Mouse (Mus musculus): ENCODE data around the gene Prdx5.

Prdx5 gene

DNA sequence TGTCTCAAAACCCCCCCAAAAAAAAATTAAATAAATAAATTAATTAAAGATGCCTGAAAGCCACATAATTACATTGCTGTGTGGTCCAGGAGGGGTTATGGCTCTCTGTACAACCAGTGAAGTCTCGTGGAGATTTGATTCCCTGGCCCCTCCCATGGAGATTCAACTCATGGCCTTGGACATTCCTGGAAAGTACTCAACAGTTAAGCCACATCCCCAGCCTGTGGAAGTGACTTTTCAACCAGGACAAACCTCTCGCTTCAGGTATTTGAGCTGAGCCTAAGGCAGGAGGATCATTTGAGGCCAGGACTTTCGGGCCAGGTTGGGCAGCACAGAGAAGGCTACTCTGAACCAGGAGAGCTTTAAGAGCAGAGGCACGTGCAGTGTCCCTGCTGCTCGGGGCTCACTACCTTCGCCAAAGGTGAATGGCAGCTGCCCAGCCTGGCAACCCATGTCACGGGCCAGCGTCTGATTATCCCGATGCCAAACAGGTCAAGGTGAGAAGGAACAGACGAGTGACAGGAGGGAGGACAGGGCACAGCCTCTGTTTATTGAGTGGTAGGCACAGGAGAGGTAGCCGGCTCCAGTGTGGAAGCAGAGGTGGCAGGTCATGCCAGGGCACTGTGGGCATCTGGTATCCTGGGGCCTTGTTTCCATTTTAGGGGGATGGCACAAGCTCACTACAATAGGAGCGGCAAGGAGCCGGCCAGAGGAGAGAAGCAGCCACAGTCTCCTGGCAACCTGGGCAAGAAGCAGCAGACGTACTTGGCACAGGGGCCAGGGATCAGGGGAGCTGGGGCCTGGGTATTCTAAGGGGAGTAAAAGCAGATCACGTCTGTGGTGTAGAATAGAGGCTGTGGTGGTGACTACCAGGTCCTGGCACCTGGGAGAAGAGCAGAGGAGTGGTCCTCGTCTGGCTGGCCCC is 27.9 kb upstream of the Prdx5 start:
- in situ Hi-C loops (cut with MboI), result no loop called here

DNA sequence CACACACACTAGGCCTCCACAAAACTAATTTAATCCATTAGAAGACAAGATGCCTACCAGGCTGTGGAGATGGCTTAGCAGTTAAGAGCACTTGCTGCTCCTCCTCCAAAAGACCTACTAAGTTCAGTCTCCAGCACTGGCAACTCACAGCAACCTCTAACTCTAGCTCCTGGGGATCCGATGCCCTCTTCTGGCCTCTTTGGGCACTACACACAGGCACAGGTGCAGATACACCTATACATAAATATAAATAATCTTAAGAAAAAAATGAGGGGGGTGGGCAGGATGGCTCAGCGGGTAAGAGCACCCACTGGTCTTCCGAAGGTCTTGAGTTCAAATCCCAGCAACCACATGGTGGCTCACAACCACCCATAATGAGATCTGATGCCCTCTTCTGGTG is 26.4 kb upstream of the Prdx5 start:
- in situ Hi-C loops (cut with MboI), result no loop called here

DNA sequence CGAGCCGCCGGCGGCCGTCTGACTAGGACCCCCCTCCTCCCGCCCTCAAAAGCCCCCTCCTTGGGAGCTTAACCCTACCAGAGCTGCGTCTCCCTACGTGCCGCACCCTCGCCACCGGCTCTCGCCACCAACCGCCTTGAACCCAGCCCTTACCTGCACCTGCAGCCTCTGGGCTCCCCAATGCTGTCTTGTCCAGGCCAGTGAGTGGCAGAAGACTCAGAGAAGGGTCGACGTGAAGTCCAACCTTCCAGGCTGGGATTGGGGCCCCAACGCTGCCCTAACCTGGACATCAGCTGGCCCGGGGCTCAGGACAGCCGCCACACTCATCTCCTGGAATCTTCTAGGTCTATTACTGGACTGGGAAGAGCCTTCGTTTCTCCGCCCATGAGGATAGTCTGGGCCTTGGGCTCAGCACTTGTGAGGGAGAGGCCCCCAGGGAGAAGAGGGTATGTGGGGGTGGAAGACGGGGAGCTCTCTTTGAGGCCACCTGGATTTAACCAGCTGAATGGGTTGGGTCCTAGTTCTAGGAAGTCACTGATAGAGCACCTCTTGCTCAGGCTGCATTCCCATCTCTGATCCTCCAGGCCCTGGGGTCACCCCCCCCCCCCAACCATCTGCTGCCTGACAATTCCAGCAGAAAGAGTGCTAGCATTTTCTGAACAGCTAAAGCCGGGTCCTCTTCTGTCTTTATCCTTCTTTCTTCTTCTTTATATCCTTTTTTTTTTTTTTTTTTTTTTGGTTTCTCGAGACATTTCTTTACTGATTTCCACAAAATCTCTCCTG is 24.5 kb upstream of the Prdx5 start, which contains the start of gene Kcnk4:
TSS of gene Kcnk4 (minus strand) at position 321 of the 783 bp plus-strand sequence.
- in situ Hi-C loops (cut with MboI), result no loop called here

DNA sequence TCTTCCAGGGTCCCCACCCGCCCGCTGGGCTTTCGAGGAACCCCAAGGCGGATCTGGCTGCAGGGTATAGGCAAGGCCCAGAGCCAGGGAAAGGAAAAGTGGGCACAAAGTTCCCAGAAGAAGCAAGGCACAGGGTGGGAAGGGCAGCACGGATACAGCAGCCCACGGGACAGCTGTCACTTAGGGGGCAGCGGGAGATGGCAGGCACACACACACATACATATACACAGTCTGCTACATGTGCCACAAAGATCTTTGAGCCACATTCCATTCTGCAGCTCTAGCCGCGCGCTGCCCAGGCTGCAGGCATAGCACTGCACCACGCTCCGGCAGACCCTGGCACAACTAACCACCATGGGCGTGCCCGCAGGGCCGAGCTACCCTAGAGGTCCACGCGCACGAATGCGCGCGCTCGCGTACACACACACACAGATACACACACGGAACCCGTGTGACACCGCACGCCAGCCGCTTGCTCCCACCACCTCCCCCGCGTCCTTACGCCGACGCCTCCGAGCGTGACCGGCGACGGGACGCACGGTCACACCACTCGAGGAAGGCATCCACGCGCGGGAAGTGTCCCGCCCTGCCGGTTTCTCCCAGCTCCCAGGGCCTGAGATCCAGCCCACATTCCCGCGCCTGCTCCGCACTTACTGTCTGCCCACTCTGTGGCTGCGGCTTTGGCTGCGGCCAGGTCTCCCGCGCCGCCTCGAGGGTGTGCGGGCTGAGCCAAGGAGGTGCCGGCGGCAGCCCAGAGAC is 23.7 kb upstream of the Prdx5 start:
- in situ Hi-C loops (cut with MboI), result no loop called here

DNA sequence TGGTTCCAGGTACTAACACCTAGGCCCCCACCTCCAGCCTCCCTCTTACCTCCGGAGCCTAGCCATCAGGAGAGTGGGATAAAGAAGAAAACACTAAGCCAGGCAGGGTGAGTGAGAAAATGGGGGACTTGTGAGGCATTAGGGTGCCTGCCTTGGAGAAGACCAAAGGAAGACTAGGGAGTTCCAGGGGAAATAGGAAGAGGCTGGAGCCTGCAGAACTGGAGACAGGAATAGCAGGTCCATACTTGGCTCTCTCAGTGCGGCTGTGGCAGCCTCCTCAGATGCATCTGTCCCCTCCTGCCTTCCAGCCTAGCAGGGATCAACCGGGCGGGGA is 23.2 kb upstream of the Prdx5 start:
- in situ Hi-C loops (cut with MboI), result no loop called here

DNA sequence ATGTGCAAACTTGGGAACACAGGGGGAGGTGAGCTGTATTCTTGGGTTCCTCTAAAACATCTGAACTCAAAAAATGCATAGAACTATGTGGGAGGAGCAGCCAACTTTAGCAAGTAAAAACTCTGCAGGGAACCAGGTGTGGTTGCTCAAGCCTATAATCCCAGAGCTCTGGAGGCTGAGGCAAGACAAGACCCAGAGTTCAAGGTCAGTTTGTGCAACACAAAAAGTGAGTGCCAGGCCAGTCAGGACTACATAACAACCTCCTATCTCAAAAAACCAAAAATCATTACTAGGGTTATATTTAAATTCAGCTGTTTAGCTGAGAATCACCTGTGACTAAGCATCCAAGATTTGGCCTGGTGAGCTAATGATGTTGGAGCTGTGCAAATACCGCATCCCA is 22.1 kb upstream of the Prdx5 start:
- in situ Hi-C loops (cut with MboI), result no loop called here

DNA sequence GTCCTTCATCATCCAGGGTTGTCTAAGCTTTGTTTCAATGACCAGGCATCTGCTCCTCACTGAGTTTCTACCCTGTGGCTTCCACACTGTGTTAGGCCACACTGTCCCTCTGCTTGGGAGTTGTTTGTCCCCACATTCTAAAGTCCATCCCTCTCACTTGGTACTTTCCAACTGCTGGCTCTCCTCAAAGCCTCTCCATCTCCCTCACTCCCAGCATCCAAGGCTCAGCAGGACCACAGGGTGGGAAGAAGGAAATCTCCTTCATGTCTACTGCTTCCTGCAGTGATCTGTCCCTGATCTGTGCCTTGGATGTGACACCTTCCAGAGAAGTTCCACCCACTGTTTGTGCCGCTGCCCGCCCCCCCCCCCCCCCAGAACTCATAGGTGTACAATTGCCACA is 21.1 kb upstream of the Prdx5 start:
- in situ Hi-C loops (cut with MboI), result no loop called here

DNA sequence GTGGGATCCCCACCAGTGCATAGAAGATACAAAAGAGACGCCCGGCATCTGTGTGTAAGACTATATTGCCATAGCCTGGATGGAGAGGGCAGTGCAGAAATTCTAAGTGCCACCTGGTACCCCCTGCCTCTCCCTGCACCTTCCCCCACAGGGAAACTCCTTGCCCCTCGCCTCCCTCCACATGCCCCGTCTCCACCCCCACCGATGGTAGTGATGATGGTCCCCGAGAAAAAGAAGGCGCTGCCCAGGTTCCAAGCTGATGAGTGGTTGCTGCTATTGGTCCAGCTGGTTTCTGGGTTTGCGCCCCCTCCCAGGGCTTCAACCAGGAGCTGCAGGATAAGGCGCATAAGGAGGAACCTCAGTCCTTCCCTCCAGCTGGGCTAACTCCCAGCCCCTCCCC is 18.2 kb upstream of the Prdx5 start:
- in situ Hi-C loops (cut with MboI), result no loop called here

DNA sequence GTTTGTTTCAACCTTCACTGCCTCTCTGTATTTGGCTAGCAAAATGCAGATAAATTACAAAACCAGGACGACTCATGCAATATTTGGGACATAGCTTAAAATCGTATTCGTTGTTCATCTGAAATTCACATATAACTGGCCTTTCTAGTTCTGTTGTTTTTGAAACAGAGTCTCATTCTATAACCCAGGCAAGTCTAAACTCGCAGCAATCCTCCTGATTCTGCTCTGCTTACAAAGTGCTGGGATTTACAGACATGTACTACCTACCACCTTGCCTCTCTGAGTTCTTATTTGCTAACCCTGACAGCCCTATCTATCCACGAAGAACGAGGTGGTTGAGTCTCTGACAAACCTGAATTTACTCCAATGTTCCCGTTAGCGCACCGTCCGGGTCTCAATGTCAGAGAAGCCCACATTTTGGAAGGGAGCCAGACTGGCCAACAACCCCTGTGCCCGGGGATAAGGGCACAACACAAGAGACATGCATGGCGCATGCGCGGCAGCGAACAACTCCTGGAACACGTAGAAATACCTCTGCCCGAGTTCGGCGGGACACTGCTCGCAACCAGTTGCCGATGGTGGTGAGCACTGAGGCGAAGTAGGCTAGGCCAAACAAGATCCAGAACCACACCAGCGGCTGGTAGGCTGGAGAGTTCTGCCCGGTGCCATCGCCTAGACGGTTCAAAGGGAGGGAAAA is 16.8 kb upstream of the Prdx5 start:
- in situ Hi-C loops (cut with MboI), result no loop called here

DNA sequence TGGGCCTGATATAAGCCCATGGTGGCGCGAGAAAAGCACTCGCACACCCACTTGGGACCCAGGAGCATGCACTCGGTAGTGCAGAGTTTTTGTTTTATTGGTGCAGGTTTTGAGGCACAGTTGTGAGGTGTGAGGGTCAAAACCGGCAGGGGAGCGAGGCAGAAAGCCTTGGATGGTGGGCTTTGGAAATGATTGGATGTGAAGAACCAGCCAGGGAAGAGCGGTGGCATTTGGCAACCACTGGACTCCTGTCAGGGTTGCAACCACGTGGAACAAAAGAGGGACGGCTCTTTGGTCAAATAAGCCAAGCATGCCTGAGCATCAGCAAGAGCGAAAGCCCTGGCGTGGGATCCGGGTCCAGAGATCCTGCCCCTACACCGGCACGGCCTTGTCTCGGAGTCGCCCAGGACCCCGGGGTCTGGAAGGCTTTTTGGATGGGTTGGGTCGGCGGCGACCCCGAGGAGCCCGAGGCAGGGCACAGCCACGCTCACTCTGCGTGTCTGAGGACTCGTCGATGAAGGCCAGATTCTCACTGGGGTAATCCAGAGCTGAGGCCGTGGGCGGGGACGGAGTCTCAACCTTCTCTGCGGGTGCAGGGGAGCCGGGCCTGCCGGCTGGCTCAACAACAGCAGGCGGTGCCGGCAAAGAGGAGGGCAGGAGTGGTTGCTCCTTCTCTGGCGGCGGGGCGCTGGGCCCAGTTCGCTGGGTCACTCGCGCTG is 15.9 kb upstream of the Prdx5 start:
- in situ Hi-C loops (cut with MboI), result no loop called here

DNA sequence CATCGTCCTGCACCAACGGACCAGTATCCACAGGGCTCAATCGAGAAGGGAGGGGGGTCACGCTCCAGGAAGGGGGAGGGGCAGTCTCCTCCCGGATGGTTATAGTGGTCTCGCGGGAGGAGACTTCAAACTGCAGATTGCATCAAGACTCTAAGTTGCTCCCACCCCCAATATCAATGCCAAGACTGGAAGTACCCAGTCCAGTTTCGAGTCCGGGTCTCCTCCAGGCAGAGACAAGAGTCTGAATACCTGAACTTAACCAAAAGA is 15.3 kb upstream of the Prdx5 start, which contains the start of gene Catsperz:
TSS of gene Catsperz (minus strand) at position 74 of the 267 bp plus-strand sequence.
- in situ Hi-C loops (cut with MboI), result no loop called here

DNA sequence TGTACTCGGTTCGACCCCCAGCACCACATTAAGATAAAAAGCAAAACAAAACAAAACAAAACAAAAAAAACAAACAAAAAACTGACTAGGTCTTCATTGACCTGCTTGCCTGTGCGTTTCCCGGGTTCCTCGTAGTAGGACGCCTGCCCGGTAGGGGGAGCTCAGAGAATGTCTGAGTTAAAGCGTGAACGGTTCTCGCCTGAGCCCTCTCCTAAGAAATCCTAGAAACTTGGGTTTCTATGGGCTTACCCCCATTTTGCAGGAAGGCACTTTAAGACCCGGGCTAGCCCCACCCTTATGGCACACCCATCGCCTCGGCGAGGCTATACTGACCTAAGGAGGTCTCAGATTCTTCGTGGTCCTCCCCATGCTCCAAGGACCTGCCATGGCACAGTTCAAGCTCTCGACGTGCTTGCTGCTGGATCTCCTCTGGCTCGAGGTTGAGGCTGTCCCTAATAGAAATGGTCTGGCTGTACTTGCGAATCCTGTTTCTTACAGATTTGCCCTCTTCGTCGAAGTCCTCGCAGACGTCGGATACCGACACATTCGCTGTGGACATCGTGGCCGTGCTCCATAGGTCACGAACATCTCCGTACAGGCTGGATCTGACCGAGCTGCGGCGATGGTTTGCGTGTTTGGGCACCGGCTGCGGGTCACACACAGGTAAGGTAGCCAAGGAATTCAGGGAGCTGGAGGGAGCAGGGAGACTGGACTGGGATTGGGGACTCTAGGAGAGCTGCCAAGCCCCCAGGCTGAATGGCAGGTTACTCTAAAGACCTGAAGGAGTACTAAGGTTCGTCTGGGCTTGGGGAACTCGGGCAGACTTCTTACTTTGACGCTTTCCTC is 14.8 kb upstream of the Prdx5 start:
- in situ Hi-C loops (cut with MboI), result no loop called here

DNA sequence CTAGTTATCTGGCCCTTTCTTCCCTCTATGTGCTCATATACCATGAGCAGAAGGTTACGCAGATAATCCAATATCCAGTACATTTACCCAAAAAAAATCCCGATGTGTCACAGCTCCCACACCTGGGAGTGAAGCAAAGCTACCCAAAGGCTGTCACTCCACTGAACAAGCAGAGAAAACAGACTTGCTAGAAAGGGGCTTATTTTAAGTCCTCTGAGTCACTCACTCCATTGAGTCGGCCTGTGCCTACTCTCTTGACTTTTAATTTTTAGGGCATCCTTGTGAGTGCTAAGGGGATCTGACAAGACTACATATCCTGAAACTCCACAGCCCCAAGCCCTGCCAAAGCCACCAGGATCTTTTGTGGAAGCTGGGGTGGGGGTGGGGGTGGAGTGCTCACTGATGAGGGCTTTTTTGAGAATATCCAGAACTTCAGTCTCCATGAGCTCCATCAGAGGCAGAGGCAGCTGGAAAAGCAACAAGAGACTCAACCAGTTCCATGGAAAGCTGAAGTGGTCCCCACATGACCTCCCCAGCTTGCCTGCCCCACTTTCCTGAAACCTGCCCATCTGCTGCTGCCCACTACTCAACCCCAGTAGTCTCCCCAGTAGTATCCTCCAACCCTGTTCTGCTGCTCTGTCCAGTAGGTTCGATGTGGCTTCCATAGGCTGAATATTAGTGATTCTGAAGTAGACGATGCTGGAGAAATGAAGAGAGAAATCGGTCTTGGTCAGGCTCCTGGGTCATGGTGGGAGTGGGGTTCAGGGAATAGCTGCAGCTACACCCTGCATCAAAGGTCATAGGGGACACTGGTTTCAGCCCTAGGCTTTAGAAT is 13.2 kb upstream of the Prdx5 start:
- in situ Hi-C loops (cut with MboI), result no loop called here

DNA sequence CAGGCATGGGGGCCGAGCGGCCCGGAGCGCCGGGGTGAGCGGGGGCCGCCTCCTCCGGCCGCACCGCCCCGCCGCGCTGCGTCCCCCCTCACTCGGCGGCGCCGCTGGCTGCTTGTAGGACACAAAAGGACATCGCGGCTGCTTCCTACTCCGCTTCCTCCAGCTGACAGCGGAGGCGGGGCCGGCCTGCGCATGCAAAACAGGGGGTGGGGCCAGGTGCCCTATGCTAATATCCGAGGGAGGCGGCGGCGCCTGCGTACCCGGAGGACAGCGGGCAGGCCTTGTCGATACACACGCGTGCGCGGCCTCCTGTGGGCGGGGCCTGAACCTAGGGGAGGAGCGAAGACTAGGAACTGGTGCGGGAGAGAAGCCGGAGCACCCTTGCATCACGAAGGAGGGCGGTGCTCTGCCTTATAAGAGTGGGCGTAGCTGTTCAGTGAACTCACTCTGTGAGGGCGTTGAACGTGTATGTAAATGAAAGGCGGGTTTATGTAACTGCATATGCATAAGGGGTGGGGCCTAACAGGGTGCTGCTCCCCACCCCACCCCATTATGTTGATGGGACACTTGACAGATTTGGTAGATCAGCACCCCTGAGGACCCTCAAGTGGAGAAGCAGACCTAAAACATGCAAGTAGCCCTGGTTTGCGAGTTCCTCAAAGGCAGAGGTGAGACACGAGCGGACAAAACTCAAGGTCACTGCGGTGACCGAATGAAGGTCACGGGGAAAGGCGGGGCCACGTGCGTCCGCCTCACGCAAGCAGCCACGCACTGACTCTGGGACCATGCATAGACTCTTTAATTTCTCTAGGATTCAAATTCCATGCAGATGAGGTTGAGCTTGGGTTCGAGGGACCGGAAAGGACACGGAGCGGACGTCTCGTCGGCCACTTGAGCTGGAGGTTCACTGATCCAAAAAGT is 12.0 kb upstream of the Prdx5 start, which contains the start of gene Esrra:
TSS of gene Esrra (minus strand) at position 167 of the 921 bp plus-strand sequence.
- in situ Hi-C loops (cut with MboI), result no loop called here

DNA sequence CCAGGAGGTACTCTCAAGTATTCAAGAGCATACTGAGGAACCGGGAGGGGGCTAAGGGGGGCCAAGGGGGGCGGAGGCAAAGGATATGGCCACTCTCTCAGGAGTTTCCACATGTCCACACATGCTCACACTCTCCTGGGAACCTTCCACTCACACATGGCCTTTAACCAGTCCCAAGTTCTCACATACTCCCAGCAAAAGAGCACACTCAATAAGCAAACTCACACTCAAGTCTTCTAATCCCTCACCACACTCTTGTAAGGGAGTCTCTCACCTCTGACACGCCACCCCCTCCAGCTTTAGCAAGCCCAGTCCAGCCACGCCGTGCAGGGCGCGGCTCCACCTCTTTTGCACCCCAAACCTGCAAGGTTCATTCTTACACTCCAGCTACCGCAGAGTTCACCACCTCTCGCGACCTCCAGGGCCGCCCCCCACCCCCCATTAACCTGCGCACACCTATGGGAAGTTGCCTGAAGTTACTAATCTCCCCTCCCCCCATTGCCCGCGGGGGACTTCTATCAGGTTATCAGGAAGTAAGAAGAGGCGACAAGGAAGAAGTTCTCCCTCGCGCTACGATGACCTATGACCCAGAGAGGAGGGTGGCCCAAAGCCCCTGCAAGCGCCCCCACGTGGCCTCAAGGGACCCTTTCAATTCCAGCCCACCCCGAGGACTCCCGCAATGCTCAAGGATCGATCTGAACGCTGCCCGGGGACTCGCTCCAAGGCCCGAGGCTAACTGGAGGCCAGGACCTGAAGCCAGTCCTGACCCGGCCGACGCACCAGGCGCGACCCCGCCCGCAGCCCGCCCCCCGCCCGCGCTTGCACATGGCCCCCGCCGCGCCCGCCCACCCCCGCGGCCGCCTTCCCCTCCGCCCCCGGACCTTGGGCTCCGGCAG is 11.1 kb upstream of the Prdx5 start:
- in situ Hi-C loops (cut with MboI), result no loop called here

DNA sequence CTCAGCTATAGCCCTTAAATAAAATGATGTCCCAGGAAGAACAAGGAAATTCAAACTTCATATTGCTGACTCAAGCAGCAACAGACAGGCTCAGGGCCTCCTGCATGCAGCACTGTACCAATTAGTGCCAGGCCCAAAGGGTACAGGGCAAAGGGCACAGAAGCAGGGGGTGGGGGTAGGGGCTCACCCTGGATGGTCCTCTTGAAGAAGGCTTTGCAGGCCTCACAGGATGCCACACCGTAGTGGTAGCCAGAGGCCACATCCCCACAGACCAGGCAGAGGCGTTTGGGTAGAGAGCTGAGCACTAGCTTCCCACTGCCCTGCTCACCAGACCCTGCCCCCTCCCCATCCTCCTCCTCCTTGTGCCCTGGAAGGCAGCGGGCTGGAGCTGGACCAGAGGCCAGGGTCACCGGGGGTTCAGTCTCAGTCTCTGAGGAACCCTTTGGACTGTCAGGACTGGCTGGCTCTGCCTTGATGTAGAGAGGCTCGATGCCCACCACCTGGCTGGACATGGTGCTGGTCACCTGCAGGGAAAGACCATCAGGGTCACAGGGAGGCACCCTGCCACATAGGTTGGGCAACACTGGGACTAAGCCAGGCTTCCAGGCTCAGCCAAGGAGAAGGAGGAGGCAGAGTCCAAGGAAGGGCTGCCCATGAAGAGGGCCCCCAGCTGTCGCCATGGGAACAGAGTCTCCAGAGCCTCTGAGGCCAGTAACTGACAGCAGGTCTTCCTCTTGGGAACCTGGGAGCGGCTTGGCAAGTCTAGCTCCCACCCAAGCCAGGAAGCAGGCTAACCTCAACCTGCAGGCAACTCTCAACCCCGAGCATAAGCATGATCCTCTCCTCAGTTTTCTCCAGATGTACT is 10.2 kb upstream of the Prdx5 start:
- in situ Hi-C loops (cut with MboI), result no loop called here
